Mouse (Mus musculus) thymus, postnatal 4 days (tissue): ENCODE data around the gene Tex21.
"Not testable (repeated sequence)": the region's sequence is repeated elsewhere in the genome, so short reads cannot be mapped to it uniquely, and the experiment has no call there.

Experiments
- DNase-seq: peaks from one replicate; pipeline ENCODE4 v3.0.0; 2021

Gene Tex21

GRCm38 (mm10) chr12:76194526-76194925, 52.0 kb downstream of the Tex21 start:
- no peak for DNase-seq

GRCm38 (mm10) chr12:76190940-76191339, 55.6 kb downstream of the Tex21 start:
- peak; percentile 30 for DNase-seq

GRCm38 (mm10) chr12:76187849-76188248, 58.7 kb downstream of the Tex21 start:
- DNase-seq: peak; percentile 51

- no peak for DNase-seq
Observed at GRCm38 (mm10) chr12:76186473-76186872, 60.1 kb downstream of the Tex21 start.

GRCm38 (mm10) chr12:76185167-76185816, 61.3 kb downstream of the Tex21 start:
- no peak for DNase-seq

GRCm38 (mm10) chr12:76184271-76184670, 62.3 kb downstream of the Tex21 start:
- DNase-seq: no peak

GRCm38 (mm10) chr12:76182831-76183230, 63.7 kb downstream of the Tex21 start:
- DNase-seq: no peak

- no peak for DNase-seq
Observed at GRCm38 (mm10) chr12:76181471-76181870, 65.1 kb downstream of the Tex21 start.

- no peak for DNase-seq
Observed at GRCm38 (mm10) chr12:76180442-76180841, 66.1 kb downstream of the Tex21 start.

GRCm38 (mm10) chr12:76179527-76179926, 67.0 kb downstream of the Tex21 start:
- DNase-seq: no peak

GRCm38 (mm10) chr12:76179051-76179450, 67.5 kb downstream of the Tex21 start:
- DNase-seq: no peak

GRCm38 (mm10) chr12:76177864-76178518, 68.6 kb downstream of the Tex21 start:
- DNase-seq: peak; percentile 83

- DNase-seq: peak; percentile 51
Observed at GRCm38 (mm10) chr12:76177000-76177863, 69.3 kb downstream of the Tex21 start, which contains the start of gene Esr2. Gene Esr2 (minus strand): TSS chr12:76177259.

- DNase-seq: no peak
Observed at GRCm38 (mm10) chr12:76165641-76166040, 80.9 kb downstream of the Tex21 start.

GRCm38 (mm10) chr12:76152389-76152788, 94.2 kb downstream of the Tex21 start:
- DNase-seq: not testable (repeated sequence)
